Mouse (Mus musculus) gonadal fat pad, adult 2 months (tissue): ENCODE data around the gene Gp9. TPM values are rescaled to one million over a fixed set of nuclear protein-coding genes. Genes with fewer than 3 reads are reported as not detected.

Experiments used
- DNase-seq: peaks from one replicate; pipeline ENCODE4 v3.0.0-alpha.2; 2012; ENCODE audit warnings: low read depth
- polyA plus RNA-seq: library from polyadenylated mRNA; depleted of rRNA; stranded (reverse); fragments of >200 nt; gene quantifications from 2 replicates; pipeline ENCODE4 v1.2.3, GENCODE M21; 2012; rRNA removed

Gene Gp9
- polyA plus RNA-seq, 1 experiment, result 8.7 TPM

- DNase-seq, result no peak
Observed at GRCm38 (mm10) chr6:87809651-87810161, 31.8 kb downstream of the Gp9 start.

- no peak for DNase-seq
Observed at GRCm38 (mm10) chr6:87810311-87810710, 32.4 kb downstream of the Gp9 start.

GRCm38 (mm10) chr6:87810713-87811669 lies 33.1 kb downstream of the Gp9 start:
- DNase-seq, result no peak

GRCm38 (mm10) chr6:87811675-87812338 lies 33.9 kb downstream of the Gp9 start, which contains the start of gene Rab43:
Gene Rab43 (minus strand): TSS chr6:87812164.
- DNase-seq, result no peak

- DNase-seq, result no peak
Observed at GRCm38 (mm10) chr6:87812656-87813055, 34.8 kb downstream of the Gp9 start.

GRCm38 (mm10) chr6:87814486-87814885 lies 36.6 kb downstream of the Gp9 start:
- no peak for DNase-seq

DNA sequence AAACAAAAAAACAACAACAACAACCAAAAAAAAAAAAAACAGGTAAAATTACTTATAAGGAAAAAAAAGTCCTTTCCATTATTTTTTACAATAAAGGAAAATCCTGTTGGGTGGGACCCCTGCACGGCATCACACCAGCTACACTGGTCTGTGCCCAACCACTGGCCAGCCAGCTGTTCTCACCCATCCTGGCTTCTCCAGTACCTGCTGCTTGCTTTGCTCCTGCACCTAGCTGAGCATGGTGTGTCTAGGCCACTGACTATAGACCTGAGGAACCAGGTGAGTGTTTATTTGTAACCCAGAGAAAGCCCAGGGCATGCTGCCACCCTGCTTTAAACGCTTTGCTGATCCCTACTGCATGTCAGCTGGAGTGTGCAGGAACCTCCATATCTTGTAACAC lies 42.5 kb downstream of the Gp9 start:
- DNase-seq, result no peak

Other genes starting within 250 kb of the Gp9 start
- gene Arhgap25, start 244.8 kb upstream of the Gp9 start, polyA plus RNA-seq, result 2.0 TPM in 2 replicates
- gene Prokr1, start 187.3 kb upstream of the Gp9 start, polyA plus RNA-seq, result 7.4 and 10.6 TPM in 2 replicates
- gene Aplf, start 105.9 kb upstream of the Gp9 start, polyA plus RNA-seq, result 4.2 and 4.4 TPM in 2 replicates
- gene Efcc1, start 47.2 kb upstream of the Gp9 start, polyA plus RNA-seq, result 2.9 and 6.2 TPM in 2 replicates
- gene Rab43, start 34.1 kb downstream of the Gp9 start, polyA plus RNA-seq, result 46.8 and 50.8 TPM in 2 replicates
- gene Gm45140, start 57.7 kb downstream of the Gp9 start, polyA plus RNA-seq, result 1.1 and 1.3 TPM in 2 replicates
- 25.3 and 25.8 TPM in 2 replicates for gene Isy1, start 60.7 kb downstream of the Gp9 start, polyA plus RNA-seq
- 256 and 292 TPM in 2 replicates for gene Cnbp, start 73.0 kb downstream of the Gp9 start, polyA plus RNA-seq
- 56.6 and 104 TPM in 2 replicates for gene Copg1, start 109.7 kb downstream of the Gp9 start, polyA plus RNA-seq
- 23.0 and 26.2 TPM in 2 replicates for gene Hmces, start 135.9 kb downstream of the Gp9 start, polyA plus RNA-seq
- gene H1fx, start 203.6 kb downstream of the Gp9 start, polyA plus RNA-seq, result 7.7 and 15.5 TPM in 2 replicates